Mouse (Mus musculus) urinary bladder, adult 18-20 months (tissue): ENCODE results near the gene Nupr1.
A peak's percentile ranks its signal among the peaks of the same experiment; 100 is the strongest.

Experiments used
- DNase-seq, 2 experiments: peaks; one replicate each; pipeline ENCODE4 v3.0.0; 2022; ENCODE audit warnings: low spot score in 2 of 2, mixed read lengths in 2 of 2

Gene Nupr1

GRCm38 (mm10) chr7:126630824-126631518, at the start of gene Nupr1:
Gene Nupr1 (minus strand): TSS chr7:126630861.
- no peak for DNase-seq

GRCm38 (mm10) chr7:126679683-126680082, 49.0 kb upstream of the Nupr1 start:
- DNase-seq: no peak

DNA sequence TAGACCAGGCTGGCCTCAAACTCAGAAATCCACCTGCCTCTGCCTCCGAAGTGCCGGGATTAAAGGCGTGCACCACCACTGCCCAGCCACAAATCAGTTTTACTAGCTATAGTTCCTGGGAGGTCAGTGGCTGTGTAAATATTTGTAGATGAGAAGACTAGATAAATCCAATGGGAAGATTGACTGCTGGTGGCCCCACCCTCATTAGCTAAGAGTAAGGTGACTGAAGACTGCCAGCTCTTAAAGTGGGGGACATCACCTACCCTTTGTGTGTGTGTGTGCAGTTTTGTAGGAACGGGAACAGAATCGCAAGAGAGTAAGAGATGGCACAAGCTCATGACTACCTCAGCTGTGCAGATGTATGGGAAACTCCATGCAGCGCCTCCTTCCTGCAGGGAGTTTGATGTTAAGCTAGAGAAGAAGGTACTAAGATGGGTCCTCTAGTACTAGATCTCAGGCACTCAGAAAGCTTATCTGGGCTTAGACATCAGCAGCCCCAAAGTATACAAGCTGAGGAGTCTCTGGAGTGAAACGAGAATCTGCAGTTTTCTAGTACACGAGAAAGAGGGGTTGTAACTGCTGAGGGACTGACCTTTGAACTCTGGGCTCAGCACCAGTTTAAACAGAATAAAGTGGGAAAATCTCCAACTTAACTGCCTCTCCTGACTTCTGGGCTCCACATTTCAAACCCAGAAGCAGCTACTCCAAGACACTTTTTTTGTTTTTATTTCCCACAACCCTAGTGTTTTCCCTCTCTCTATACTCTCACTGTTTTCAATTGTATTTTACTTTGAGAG, 48.1 kb upstream of the Nupr1 start:
- no peak for DNase-seq

- no peak for DNase-seq
These were observed 46.1 kb upstream of the Nupr1 start for GRCm38 (mm10) chr7:126676631-126677220.

DNA sequence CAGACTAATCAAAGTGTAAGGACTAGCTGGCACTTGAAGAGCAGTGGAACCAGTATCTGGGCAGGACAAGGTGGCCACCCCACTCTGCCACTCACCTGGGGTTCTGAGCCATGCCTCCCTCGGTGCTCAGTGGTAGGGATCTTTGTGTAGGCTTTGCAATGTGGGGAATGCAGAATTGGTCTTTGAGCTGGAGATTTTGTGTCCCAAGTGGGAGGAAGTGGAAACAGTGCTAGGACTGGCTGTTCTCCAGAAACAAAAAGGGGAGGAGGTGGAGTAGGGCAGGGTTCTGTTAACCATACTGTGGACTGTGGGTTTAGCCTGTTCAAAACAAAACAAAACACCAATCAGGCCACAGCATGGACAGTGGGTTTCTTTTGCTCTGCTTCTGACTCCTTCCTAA, 45.5 kb upstream of the Nupr1 start, which contains the start of gene Sult1a1:
Gene Sult1a1, minus strand, starts transcription at position 226 of the 400 bp plus-strand sequence.
- DNase-seq: peak in 1 of 2 experiments; percentile 39

GRCm38 (mm10) chr7:126675104-126675503, 44.4 kb upstream of the Nupr1 start:
- DNase-seq: no peak

DNA sequence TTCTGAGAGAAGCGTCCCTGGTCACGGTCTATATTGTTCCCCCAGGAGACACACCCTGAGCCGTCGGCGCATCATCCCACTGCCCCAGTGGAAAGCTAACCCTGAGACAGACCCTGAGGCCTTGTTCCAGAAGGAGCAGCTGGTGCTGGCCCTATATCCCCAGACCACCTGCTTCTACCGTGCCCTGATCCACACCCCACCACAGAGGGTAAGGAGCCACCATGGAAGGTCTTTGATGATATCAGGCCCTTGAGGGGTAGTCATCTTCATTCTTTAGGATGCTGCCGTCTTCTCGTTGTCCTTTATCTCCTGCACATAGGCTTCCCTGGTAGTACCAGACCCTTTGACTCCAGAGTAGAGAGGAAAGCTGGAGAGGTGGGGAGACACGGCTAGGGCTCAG, 41.5 kb upstream of the Nupr1 start:
- DNase-seq: no peak

GRCm38 (mm10) chr7:126670152-126670551, 39.5 kb upstream of the Nupr1 start:
- no peak for DNase-seq

- no peak for DNase-seq
These were observed 37.8 kb upstream of the Nupr1 start for GRCm38 (mm10) chr7:126668452-126668851.

DNA sequence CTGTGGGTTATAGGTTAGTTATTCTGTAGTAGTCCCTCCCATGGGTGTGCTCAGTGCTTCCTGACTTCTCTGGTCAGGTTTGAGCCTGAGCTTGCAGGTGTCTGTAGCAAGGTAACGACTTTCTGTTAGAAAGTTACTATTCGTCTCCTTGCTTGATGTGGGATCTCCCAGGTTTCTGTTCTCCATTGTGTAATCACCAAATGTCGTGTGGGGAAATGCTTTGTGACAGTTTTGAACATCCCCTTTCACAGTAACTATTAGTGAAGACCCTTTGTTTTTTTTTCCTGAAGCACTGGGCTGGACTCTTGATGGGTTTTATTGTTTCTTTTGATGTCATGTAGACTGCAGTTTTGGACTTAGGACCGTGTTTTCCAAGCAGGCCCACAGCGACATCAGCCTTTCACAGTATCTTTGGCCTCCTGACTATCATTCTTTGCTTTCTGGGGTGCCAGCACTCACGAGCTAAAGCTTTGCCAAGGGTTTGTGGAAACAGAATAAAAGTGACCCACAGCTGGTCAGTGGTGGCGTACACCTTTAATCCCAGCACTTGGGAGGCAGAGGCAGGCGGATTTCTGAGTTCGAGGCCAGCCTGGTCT, 36.9 kb upstream of the Nupr1 start:
- no peak for DNase-seq

DNA sequence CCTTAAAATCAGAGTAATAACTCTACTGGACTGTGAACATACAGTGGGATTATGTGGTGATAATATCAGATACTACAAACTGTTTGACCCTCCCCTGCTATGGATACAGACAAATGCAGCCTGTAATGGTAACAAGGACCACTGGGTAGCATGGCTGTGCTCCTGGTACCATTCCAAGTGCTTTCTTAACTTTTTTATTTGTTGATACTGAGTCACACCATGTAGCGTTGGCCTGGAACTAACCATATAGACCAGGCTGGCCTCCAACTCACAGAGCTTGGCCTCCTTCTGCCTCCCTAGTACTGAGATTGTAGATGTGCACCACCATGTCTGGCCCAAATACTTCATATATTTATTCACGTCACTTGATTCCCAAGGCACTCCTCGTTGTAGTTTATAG, 34.6 kb upstream of the Nupr1 start:
- DNase-seq: no peak

GRCm38 (mm10) chr7:126663646-126664045, 33.0 kb upstream of the Nupr1 start:
- no peak for DNase-seq

DNA sequence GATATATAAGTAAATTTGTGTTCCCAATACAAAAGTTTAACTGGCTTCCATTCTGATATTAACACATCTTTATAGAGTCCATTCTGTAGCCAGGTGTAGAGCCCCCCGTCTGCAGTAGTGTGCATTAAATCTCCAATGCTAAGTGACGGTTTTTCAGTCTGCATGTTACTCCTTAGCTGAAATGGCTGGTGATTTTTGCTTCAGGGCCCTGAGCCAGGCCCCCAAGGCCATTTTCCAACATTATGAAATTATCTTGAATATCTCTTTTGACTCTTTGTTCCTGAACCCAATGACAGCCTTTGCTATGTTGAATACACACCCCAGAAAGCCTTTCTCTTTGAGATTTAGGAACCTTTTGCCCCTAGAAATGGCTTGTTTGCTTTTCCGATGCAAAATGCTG, 29.1 kb upstream of the Nupr1 start:
- DNase-seq: no peak

GRCm38 (mm10) chr7:126657522-126657921, 26.9 kb upstream of the Nupr1 start:
- DNase-seq: no peak

DNA sequence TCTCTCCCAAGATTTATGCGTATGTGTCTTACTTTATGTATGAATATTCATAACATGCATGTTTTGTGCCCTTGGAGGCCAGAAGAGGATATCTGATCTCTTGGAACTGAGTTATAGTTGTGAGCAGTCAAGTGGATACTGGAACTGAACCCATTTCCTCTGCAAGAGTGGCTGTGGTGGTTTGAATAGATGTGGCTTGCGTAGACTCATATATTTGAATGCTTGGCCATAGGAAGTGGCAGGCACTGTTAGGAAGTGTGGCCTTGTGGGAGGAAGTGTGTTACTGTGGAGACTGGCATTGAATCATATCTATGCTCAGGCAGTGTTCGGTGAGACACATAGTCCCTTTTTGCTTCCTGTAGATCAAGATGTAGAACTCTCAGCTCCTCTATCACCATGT, 25.0 kb upstream of the Nupr1 start:
- DNase-seq: no peak

DNA sequence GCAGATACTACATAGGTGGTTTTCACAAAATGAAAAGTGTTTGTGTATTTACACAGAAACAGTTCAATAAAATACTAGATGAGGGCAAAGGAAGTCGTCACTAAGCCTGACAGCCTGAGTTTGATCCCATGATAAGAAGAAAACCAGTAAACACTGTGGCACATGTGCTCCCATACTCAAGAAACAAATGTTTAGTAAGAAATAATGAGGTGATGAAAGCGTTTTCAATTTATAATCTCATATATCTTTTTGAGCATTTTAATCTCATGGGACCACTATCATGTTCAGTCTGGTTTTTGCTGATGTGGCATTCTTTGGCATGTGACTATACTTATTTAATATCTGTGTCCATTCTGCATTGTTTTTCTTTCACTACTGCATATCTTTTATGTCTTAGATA, 23.3 kb upstream of the Nupr1 start:
- no peak for DNase-seq

DNA sequence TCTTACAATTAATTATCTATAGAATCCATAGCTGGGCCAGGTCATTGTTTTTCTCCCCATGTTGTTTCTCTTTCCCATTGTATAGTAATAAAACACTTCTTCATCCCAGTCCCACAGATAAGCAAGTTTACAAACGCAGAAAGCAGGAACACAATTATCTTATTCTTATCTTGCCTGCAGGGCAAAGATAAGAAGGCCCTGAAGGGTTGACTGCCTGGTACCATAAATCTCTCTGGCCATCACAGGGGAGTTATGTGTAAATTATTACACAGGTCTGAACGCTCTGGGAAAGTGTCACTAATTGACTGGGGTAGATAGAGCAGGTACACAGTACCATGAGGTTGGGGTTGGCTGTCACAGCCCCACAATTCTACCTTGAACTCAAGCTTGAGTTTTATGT, 20.2 kb upstream of the Nupr1 start:
- no peak for DNase-seq

GRCm38 (mm10) chr7:126649231-126650051, 18.8 kb upstream of the Nupr1 start, which contains the start of gene Sgf29:
Gene Sgf29 (plus strand): TSS chr7:126649309.
- DNase-seq: peak; percentile 86 to 93

- DNase-seq: no peak
These were observed 17.8 kb upstream of the Nupr1 start for GRCm38 (mm10) chr7:126648486-126648885.

DNA sequence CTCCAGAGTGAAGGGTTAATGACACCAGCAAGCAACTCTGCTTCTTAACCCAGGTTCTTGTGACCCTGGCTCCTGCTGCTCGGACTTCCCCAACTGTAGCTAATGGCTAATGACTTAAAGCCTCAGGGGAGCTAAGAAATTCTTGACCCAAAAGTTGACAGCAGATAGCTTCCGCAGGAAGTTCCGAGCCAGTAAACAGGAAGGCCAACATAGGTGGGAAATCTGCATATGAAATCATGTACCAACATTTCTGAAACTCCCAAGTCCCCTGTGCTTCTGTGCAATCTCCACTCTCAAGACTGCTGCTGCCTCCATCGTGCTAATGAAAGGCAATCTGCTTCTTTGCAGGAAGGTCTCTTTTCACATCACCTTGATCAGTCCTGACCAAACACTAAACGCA, 15.0 kb upstream of the Nupr1 start:
- DNase-seq: no peak

DNA sequence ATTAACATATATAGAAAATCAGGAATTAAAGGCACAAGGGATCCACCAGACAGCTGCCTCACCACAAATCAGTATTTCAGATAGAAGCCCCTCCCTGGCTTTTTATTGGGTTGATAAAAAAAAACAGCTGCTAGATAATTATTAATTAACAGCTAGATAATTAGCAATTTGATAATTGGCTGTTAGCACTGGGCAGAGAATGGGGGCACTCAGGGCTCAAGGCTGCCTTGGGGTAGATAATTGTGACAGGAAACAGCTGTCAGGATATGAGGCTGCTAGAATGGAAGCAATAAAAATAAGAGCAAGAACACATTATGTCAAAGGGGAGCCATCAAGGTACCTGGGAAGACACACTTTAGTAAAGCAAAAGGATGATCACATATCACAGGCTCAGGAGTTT, 14.3 kb upstream of the Nupr1 start:
- DNase-seq: no peak
